Mouse (Mus musculus): ENCODE measurements around the gene Tom1l2.

DNA sequence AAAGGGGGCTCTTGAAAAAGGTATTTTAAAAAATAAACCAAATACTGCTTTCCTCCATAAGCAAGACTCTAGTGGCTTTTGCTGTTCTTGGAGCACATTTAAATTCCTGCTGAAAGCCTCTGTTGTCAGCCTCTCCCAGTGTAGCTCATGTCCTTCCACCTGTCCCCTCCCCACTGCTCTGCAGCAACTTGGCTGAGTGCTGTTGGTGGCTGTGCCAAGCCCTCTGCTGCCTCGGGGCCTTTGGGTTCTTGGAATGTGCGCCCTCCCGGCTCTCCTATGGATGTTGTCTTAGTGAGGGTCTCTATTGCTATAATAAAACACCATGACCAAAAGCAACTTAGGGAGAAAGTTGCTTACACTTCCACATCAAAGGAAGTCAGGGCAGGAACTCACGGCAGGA is 16.7 kb upstream of the Tom1l2 start:
- no peak for TF ChIP-seq CTCF (IDR thresholded peaks at IDR 0.05; ENCODE audit: borderline replicate concordance, insufficient read depth, low read depth, low read length)
- TF ChIP-seq POLR2A (IDR thresholded peaks at IDR 0.05; ENCODE audit: borderline replicate concordance, insufficient read depth, low read length), result no peak
